Mouse (Mus musculus) liver, embryonic 12.5 days (tissue): ENCODE results near the gene Ahctf1. TPM values are rescaled to one million over a fixed set of nuclear protein-coding genes. Genes with fewer than 3 reads are reported as not detected.

Experiments
- ATAC-seq: fragments of 200-750 bp; cut with Nextera tagmentation; 2 replicates; pipeline ENCODE4 v1.8.0; 2017; ENCODE audit warnings: moderate number of reproducible peaks, mild to moderate bottlenecking, moderate library complexity
- H3K27ac ChIP-seq: fragments of 300-500 bp; sonication (generic); 2 replicates; pipeline ENCODE4 v1.5.1; 2016; ENCODE audit warnings: mild to moderate bottlenecking
- H3K27me3 ChIP-seq: fragments of 300-500 bp; sonication (generic); replicated peaks from 2 replicates; pipeline ENCODE4 v1.6.1; 2016; ENCODE audit warnings: mild to moderate bottlenecking, moderate library complexity
- H3K36me3 ChIP-seq: fragments of 300-500 bp; sonication (generic); 2 replicates; pipeline ENCODE4 v1.6.1; 2016; ENCODE audit warnings: mild to moderate bottlenecking, moderate library complexity
- H3K4me1 ChIP-seq: fragments of 300-500 bp; sonication (generic); 2 replicates; pipeline ENCODE4 v1.6.1; 2016
- H3K4me2 ChIP-seq: fragments of 300-500 bp; sonication (generic); 2 replicates; pipeline ENCODE4 v1.6.1; 2016; ENCODE audit warnings: mild to moderate bottlenecking, moderate library complexity
- H3K4me3 ChIP-seq: fragments of 300-500 bp; sonication (generic); 2 replicates; pipeline ENCODE4 v1.5.1; 2016; ENCODE audit warnings: mild to moderate bottlenecking, moderate library complexity
- H3K9ac ChIP-seq: fragments of 300-500 bp; sonication (generic); 2 replicates; pipeline ENCODE4 v1.6.1; 2016; ENCODE audit warnings: mild to moderate bottlenecking, moderate library complexity
- H3K9me3 ChIP-seq: fragments of 300-500 bp; sonication (generic); replicated peaks from 2 replicates; pipeline ENCODE4 v1.6.1; 2016; ENCODE audit warnings: mild to moderate bottlenecking, moderate library complexity
- WGBS: fragments of 180-500 bp; shearing (Covaris S2); methylation state at CpG from one replicate; pipeline ENCODE4 v1.1.7; 2016; ENCODE audit not compliant: insufficient replicate concordance; 5-methylcytosine and 5-hydroxymethylcytosine counted together
- polyA plus RNA-seq: library from polyadenylated mRNA; unstranded; fragments of >200 nt; fragmentation: Nextera tagmentation; extraction: Ambion mirVana; gene quantifications from 2 replicates; pipeline ENCODE4 v1.2.1, GENCODE M21; 2016

The Ahctf1 gene
- polyA plus RNA-seq, 1 experiment from 2014 or later = 35.4 TPM

GRCm38 (mm10) chr1:179798794-179799193 is 4.7 kb downstream of the Ahctf1 start:
- Histone ChIP-seq H3K4me3 (no peak overlapping the region), H3K4me1 (peaks cover 32% of the 10 kb centered on the region), H3K27me3 (no peaks in the 10 kb centered on the region), H3K27ac (no peak overlapping the region), H3K9me3 (no peaks in the 10 kb centered on the region), H3K4me2 (no peak overlapping the region), H3K9ac (no peak overlapping the region), H3K36me3 (peaks cover 64% of the 10 kb centered on the region)
- ATAC-seq = no peak

DNA sequence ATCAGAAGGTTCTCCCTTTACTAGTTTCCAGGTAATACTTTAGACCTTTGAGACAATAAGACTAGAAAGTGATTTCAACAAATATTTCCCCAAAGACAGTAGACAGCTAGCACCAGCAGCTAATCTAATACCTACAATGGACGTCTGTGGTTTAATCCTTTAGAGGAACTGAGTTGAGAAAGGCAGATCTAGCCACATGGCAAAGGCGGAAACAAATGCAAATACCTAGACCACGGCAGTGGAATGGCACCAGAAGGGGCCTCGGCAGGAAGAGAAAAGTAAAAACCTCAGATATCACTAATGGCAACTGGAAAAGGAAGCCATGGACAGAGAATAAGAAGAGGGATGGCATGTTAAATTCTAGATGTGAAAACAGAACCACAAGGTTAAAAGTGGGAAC is 16.2 kb downstream of the Ahctf1 start:
- no peaks in the 10 kb centered on the region for H3K9me3 ChIP-seq
- H3K36me3 ChIP-seq = peaks cover 98% of the 10 kb centered on the region
- no peak overlapping the region for H3K4me2 ChIP-seq
- no peak overlapping the region for H3K4me3 ChIP-seq
- H3K9ac ChIP-seq = no peak overlapping the region
- no peak overlapping the region for H3K27ac ChIP-seq
- peaks cover 3% of the 10 kb centered on the region; the same call in 1 of the 2 replicates for H3K4me1 ChIP-seq
- 51% methylated on average over 4 of the region's 4 CpGs for WGBS
- no peak for ATAC-seq
- H3K27me3 ChIP-seq = no peaks in the 10 kb centered on the region

DNA sequence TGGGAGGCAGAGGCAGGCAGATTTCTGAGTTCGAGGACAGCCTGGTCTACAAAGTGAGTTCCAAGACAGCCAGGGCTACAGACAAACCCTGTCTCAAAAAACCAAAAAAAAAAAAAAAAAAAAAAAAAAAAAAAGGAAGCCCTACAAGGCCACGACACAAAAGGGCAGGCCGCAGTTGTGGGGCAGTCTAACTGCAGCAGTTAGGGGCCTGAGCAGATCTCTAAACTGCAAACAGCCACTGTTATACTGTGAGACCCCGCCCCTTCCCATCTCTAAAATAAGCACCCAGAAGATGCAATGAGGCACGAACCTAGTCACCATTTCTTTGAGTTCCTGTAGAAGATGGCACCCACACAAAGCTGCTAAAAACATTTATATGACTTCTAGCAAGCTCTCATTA is 18.0 kb downstream of the Ahctf1 start:
- no peak for ATAC-seq
- Histone ChIP-seq H3K9me3 (no peaks in the 10 kb centered on the region), H3K4me1 (no peaks in the 10 kb centered on the region), H3K27me3 (no peaks in the 10 kb centered on the region), H3K4me2 (no peak overlapping the region), H3K36me3 (peaks cover 95% of the 10 kb centered on the region), H3K9ac (no peak overlapping the region), H3K4me3 (no peak overlapping the region), H3K27ac (no peak overlapping the region)
- WGBS = 79% methylated on average over 5 of the region's 5 CpGs

- Histone ChIP-seq H3K36me3 (peaks cover 95% of the 10 kb centered on the region), H3K27me3 (no peaks in the 10 kb centered on the region), H3K9ac (no peak overlapping the region), H3K27ac (no peak overlapping the region), H3K4me2 (no peak overlapping the region), H3K4me3 (no peak overlapping the region), H3K4me1 (no peaks in the 10 kb centered on the region), H3K9me3 (no peaks in the 10 kb centered on the region)
- no peak for ATAC-seq
- WGBS = 84% methylated on average over 4 of the region's 4 CpGs
These were observed 19.4 kb downstream of the Ahctf1 start for GRCm38 (mm10) chr1:179784098-179784497.

DNA sequence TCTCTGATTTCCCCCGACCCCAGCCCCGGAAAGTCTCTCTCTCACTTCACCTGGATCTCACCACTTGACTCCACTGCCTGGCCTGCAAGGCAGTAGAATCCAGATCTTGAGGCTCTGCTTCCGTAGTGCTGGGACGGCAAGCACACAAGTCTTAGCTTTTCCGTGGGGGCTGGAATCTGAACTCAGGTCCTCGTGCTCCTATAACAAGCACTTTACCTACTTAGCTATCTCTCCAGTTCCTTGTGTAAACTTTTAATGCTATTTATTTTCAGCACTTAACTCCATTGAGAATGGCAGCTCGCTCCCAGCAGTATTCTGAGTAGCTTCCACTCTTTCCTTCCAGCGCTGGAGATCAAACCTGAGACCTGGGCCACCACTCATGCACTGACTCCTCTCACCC is 26.6 kb downstream of the Ahctf1 start:
- no peak for ATAC-seq
- H3K9me3 ChIP-seq = no peaks in the 10 kb centered on the region
- WGBS = 91% methylated on average over 8 of the region's 8 CpGs
- H3K4me1 ChIP-seq = no peaks in the 10 kb centered on the region
- H3K4me2 ChIP-seq = no peak overlapping the region
- H3K36me3 ChIP-seq = peaks cover 95% of the 10 kb centered on the region
- H3K27ac ChIP-seq = no peak overlapping the region
- H3K27me3 ChIP-seq = no peaks in the 10 kb centered on the region
- no peak overlapping the region for H3K9ac ChIP-seq
- H3K4me3 ChIP-seq = no peak overlapping the region

GRCm38 (mm10) chr1:179760553-179760952 is 42.9 kb downstream of the Ahctf1 start:
- no peak overlapping the region for H3K4me2 ChIP-seq
- H3K27me3 ChIP-seq = no peaks in the 10 kb centered on the region
- H3K9me3 ChIP-seq = no peaks in the 10 kb centered on the region
- H3K27ac ChIP-seq = no peak overlapping the region
- WGBS = 86% methylated on average over 4 of the region's 4 CpGs
- ATAC-seq = no peak
- H3K9ac ChIP-seq = no peak overlapping the region
- no peak overlapping the region for H3K4me3 ChIP-seq
- H3K36me3 ChIP-seq = peaks cover 91% of the 10 kb centered on the region
- no peaks in the 10 kb centered on the region for H3K4me1 ChIP-seq

GRCm38 (mm10) chr1:179760086-179760485 is 43.4 kb downstream of the Ahctf1 start:
- no peaks in the 10 kb centered on the region for H3K27me3 ChIP-seq
- H3K9me3 ChIP-seq = no peaks in the 10 kb centered on the region
- H3K9ac ChIP-seq = no peak overlapping the region
- WGBS = 75% methylated on average over 5 of the region's 5 CpGs
- ATAC-seq = no peak
- no peak overlapping the region for H3K4me2 ChIP-seq
- no peaks in the 10 kb centered on the region for H3K4me1 ChIP-seq
- peaks cover 91% of the 10 kb centered on the region for H3K36me3 ChIP-seq
- H3K27ac ChIP-seq = no peak overlapping the region
- H3K4me3 ChIP-seq = no peak overlapping the region

DNA sequence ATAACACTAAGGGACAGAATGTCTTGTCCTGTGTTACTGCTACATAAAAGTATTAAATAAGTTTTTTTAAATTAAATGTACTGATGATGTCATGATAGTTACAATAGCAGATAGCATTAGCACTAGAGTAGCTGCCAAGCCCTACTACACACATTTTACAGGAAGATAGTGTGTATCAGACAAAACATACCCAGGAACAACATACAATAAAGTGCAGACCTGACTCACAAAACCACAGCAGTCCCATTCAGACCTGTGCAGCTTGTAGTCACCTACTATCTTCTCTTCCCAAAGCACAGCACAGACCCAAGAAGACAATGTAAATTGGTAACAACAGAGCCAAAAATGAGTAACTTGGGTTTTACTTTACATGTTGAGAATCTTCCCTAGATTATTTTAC is 47.0 kb downstream of the Ahctf1 start:
- Histone ChIP-seq H3K4me1 (no peaks in the 10 kb centered on the region), H3K36me3 (peaks cover 88% of the 10 kb centered on the region), H3K27me3 (no peaks in the 10 kb centered on the region)

GRCm38 (mm10) chr1:179753006-179753405 is 50.5 kb downstream of the Ahctf1 start:
- ATAC-seq = no peak
- H3K36me3 ChIP-seq = peaks cover 90% of the 10 kb centered on the region
- H3K27me3 ChIP-seq = no peaks in the 10 kb centered on the region
- H3K27ac ChIP-seq = no peak overlapping the region
- H3K4me1 ChIP-seq = no peaks in the 10 kb centered on the region
- 90% methylated on average over 8 of the region's 8 CpGs for WGBS
- H3K4me3 ChIP-seq = no peak overlapping the region
- H3K9me3 ChIP-seq = no peaks in the 10 kb centered on the region
- H3K4me2 ChIP-seq = no peak overlapping the region
- H3K9ac ChIP-seq = no peak overlapping the region

More for the DNA sequence above, 47.0 kb downstream of the Ahctf1 start:
- Histone ChIP-seq H3K27ac (no peak overlapping the region), H3K4me2 (no peak overlapping the region), H3K4me3 (no peak overlapping the region), H3K9ac (no peak overlapping the region), H3K9me3 (no peaks in the 10 kb centered on the region)
- ATAC-seq = no peak

- H3K4me2 ChIP-seq = no peak overlapping the region
- H3K9ac ChIP-seq = no peak overlapping the region
- no peak overlapping the region for H3K27ac ChIP-seq
- ATAC-seq = no peak
- H3K36me3 ChIP-seq = peaks cover 90% of the 10 kb centered on the region
- WGBS = 93% methylated on average over 11 of the region's 11 CpGs
- H3K4me1 ChIP-seq = no peaks in the 10 kb centered on the region
- no peaks in the 10 kb centered on the region for H3K27me3 ChIP-seq
- no peaks in the 10 kb centered on the region for H3K9me3 ChIP-seq
- no peak overlapping the region for H3K4me3 ChIP-seq
These were observed 51.2 kb downstream of the Ahctf1 start for GRCm38 (mm10) chr1:179752276-179752675.

DNA sequence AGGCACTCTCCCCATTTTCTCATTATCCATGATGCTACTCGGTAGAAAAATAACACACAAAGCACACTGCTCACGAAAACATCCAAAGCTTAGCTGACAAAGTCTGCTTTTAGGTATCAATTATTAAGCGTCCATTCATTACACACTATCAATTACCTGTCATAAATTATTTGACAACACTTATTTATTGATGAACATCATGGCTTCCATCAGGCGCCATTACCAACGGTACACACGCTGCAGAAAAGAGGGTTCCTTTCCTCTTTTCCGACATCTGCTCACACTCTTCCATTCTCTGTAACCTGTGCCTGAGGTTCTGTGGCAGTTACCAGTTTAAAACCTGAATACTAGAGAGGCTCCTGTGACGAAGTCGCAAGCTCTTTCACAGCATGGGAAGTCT is 58.3 kb downstream of the Ahctf1 start, which contains the start of gene Kif28:
Kif28 (minus strand) TSS at position 101 of the 400 bp plus-strand sequence.
- Histone ChIP-seq H3K9me3 (no peaks in the 10 kb centered on the region), H3K4me1 (no peaks in the 10 kb centered on the region), H3K27me3 (no peaks in the 10 kb centered on the region), H3K4me3 (no peak within 1 kb of the TSS), H3K36me3 (peaks cover 68% of the 10 kb centered on the region), H3K4me2 (no peak within 1 kb of the TSS), H3K9ac (no peak within 1 kb of the TSS), H3K27ac (no peak within 1 kb of the TSS)
- ATAC-seq = no peak
- 87% methylated on average over 9 of the region's 9 CpGs for WGBS

- Histone ChIP-seq H3K4me2 (no peak overlapping the region), H3K9ac (no peak overlapping the region), H3K4me1 (no peaks in the 10 kb centered on the region), H3K27ac (no peak overlapping the region), H3K9me3 (no peaks in the 10 kb centered on the region), H3K36me3 (peaks cover 54% of the 10 kb centered on the region), H3K4me3 (no peak overlapping the region), H3K27me3 (no peaks in the 10 kb centered on the region)
- peak; percentile 33 for ATAC-seq
- WGBS = 73% methylated on average over 4 of the region's 4 CpGs
These were observed 59.8 kb downstream of the Ahctf1 start for GRCm38 (mm10) chr1:179743593-179744193.

DNA sequence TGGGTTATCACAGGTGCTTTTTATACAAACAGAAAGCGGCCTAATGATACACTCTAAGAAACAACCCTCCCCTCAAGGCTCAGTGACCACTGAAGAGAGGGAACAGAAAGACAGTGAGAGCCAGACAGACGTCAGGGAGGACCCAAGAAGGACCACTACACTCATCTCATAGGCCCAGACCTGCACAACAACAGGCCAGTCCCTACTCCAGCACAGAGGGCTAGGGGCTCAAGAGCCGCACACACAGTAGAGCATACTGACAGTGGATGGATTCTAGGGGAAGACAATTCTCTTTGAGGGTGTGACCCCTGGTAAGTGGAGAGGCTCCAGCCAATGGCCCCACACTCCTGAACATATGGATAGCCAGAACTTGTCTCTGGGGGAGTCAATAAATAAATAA is 67.0 kb downstream of the Ahctf1 start:
- no peaks in the 10 kb centered on the region for H3K9me3 ChIP-seq
- H3K4me2 ChIP-seq = no peak overlapping the region
- WGBS = 63% methylated on average over 3 of the region's 3 CpGs
- 0 out of 2 replicates have a peak, but pooled peaks have one; percentile 8 for ATAC-seq
- peaks cover 13% of the 10 kb centered on the region; the same call in 1 of the 2 replicates for H3K27me3 ChIP-seq
- H3K4me3 ChIP-seq = no peak overlapping the region
- H3K9ac ChIP-seq = no peak overlapping the region
- no peak overlapping the region for H3K27ac ChIP-seq
- H3K4me1 ChIP-seq = peaks cover 4% of the 10 kb centered on the region; the same call in 1 of the 2 replicates
- H3K36me3 ChIP-seq = no peaks in the 10 kb centered on the region
